Mouse (Mus musculus): ENCODE measurements at regions not wholly inside any gene's neighbourhood (a gene's known extent, or its start where the extent isn't known, plus 50 kb on each side); places are given as distances from the start of the nearest gene placed in this dataset.

GRCm38 (mm10) chr1:75786173-75786820, 240.2 kb downstream of the Slc4a3 start:
- H3K27me3 ChIP-seq (ENCODE audit: control insufficient read depth, insufficient read depth, low read length) = no peaks in the 10 kb centered on the region
- no peaks in the 10 kb centered on the region for H3K4me1 ChIP-seq (ENCODE audit: control insufficient read depth, insufficient read depth, low read length)
- no peaks in the 10 kb centered on the region for H3K36me3 ChIP-seq (ENCODE audit: control insufficient read depth, insufficient read depth)
- H3K9me3 ChIP-seq (replicated peaks; ENCODE audit: control insufficient read depth, low read length) = no peaks in the 10 kb centered on the region
- H3K4me2 ChIP-seq (ENCODE audit: low read depth, low read length) = no peak overlapping the region
- no peak overlapping the region for H3K27ac ChIP-seq (ENCODE audit: low read length)
- no peak overlapping the region for H3K4me3 ChIP-seq (ENCODE audit: low read length)
- no peak overlapping the region for H3K9ac ChIP-seq (ENCODE audit: low read length)
- WGBS = 62% methylated on average over 10 of the region's 10 CpGs
- ATAC-seq (replicated peaks; ENCODE audit: extremely low read depth, insufficient read depth, low FRiP score) = no peak

GRCm38 (mm10) chr1:75791509-75791908, 245.4 kb downstream of the Slc4a3 start:
- no peak for ATAC-seq (replicated peaks; ENCODE audit: extremely low read depth, insufficient read depth, low FRiP score)
- H3K27me3 ChIP-seq (ENCODE audit: control insufficient read depth, insufficient read depth, low read length) = no peaks in the 10 kb centered on the region
- 82% methylated on average over 1 of the region's 1 CpGs for WGBS

GRCm38 (mm10) chr1:75797793-75798192, 251.7 kb downstream of the Slc4a3 start:
- ATAC-seq (replicated peaks; ENCODE audit: extremely low read depth, insufficient read depth, low FRiP score) = no peak
- 32% methylated on average over 6 of the region's 6 CpGs for WGBS

More at GRCm38 (mm10) chr1:75791509-75791908, 245.4 kb downstream of the Slc4a3 start:
- Histone ChIP-seq H3K36me3 (ENCODE audit: control insufficient read depth, insufficient read depth) (no peaks in the 10 kb centered on the region), H3K9me3 (replicated peaks; ENCODE audit: control insufficient read depth, low read length) (peaks cover 5% of the 10 kb centered on the region; the same call in 1 of the 2 replicates), H3K4me3 (ENCODE audit: low read length) (no peak overlapping the region), H3K9ac (ENCODE audit: low read length) (no peak overlapping the region), H3K27ac (ENCODE audit: low read length) (no peak overlapping the region), H3K4me2 (ENCODE audit: low read depth, low read length) (no peak overlapping the region), H3K4me1 (ENCODE audit: control insufficient read depth, insufficient read depth, low read length) (no peaks in the 10 kb centered on the region)

GRCm38 (mm10) chr1:75798375-75799099, 252.5 kb downstream of the Slc4a3 start:
- H3K4me2 ChIP-seq (ENCODE audit: low read depth, low read length) = no peak overlapping the region
- H3K36me3 ChIP-seq (ENCODE audit: control insufficient read depth, insufficient read depth) = no peaks in the 10 kb centered on the region
- peak; percentile 67 for ATAC-seq (replicated peaks; ENCODE audit: extremely low read depth, insufficient read depth, low FRiP score)
- no peak overlapping the region for H3K9ac ChIP-seq (ENCODE audit: low read length)
- no peak overlapping the region for H3K27ac ChIP-seq (ENCODE audit: low read length)
- H3K4me1 ChIP-seq (ENCODE audit: control insufficient read depth, insufficient read depth, low read length) = no peaks in the 10 kb centered on the region; the same call in 1 of the 2 replicates
- H3K9me3 ChIP-seq (replicated peaks; ENCODE audit: control insufficient read depth, low read length) = no peaks in the 10 kb centered on the region
- WGBS = 50% methylated on average over 6 of the region's 6 CpGs
- no peak overlapping the region for H3K4me3 ChIP-seq (ENCODE audit: low read length)
- H3K27me3 ChIP-seq (ENCODE audit: control insufficient read depth, insufficient read depth, low read length) = no peaks in the 10 kb centered on the region

More at GRCm38 (mm10) chr1:75797793-75798192, 251.7 kb downstream of the Slc4a3 start:
- H3K36me3 ChIP-seq (ENCODE audit: control insufficient read depth, insufficient read depth) = no peaks in the 10 kb centered on the region
- H3K4me3 ChIP-seq (ENCODE audit: low read length) = no peak overlapping the region
- H3K9me3 ChIP-seq (replicated peaks; ENCODE audit: control insufficient read depth, low read length) = peaks cover 2% of the 10 kb centered on the region; the same call in 1 of the 2 replicates
- H3K27ac ChIP-seq (ENCODE audit: low read length) = no peak overlapping the region
- H3K4me2 ChIP-seq (ENCODE audit: low read depth, low read length) = no peak overlapping the region
- H3K9ac ChIP-seq (ENCODE audit: low read length) = no peak overlapping the region
- H3K27me3 ChIP-seq (ENCODE audit: control insufficient read depth, insufficient read depth, low read length) = no peaks in the 10 kb centered on the region
- H3K4me1 ChIP-seq (ENCODE audit: control insufficient read depth, insufficient read depth, low read length) = no peaks in the 10 kb centered on the region; the same call in 1 of the 2 replicates

GRCm38 (mm10) chr1:75804473-75804872, 258.4 kb downstream of the Slc4a3 start:
- ATAC-seq (replicated peaks; ENCODE audit: extremely low read depth, insufficient read depth, low FRiP score) = no peak
- Histone ChIP-seq H3K9ac (ENCODE audit: low read length) (no peak overlapping the region), H3K27ac (ENCODE audit: low read length) (no peak overlapping the region), H3K4me3 (ENCODE audit: low read length) (no peak overlapping the region), H3K4me2 (ENCODE audit: low read depth, low read length) (no peak overlapping the region), H3K4me1 (ENCODE audit: control insufficient read depth, insufficient read depth, low read length) (no peaks in the 10 kb centered on the region; the same call in 1 of the 2 replicates), H3K36me3 (ENCODE audit: control insufficient read depth, insufficient read depth) (no peaks in the 10 kb centered on the region), H3K9me3 (replicated peaks; ENCODE audit: control insufficient read depth, low read length) (no peaks in the 10 kb centered on the region), H3K27me3 (ENCODE audit: control insufficient read depth, insufficient read depth, low read length) (no peaks in the 10 kb centered on the region)
- WGBS = 72% methylated on average over 2 of the region's 2 CpGs

- no peak for ATAC-seq (replicated peaks; ENCODE audit: extremely low read depth, insufficient read depth, low FRiP score)
- no peak overlapping the region for H3K4me3 ChIP-seq (ENCODE audit: low read length)
- H3K27ac ChIP-seq (ENCODE audit: low read length) = no peak overlapping the region
- H3K36me3 ChIP-seq (ENCODE audit: control insufficient read depth, insufficient read depth) = no peaks in the 10 kb centered on the region
- H3K9me3 ChIP-seq (replicated peaks; ENCODE audit: control insufficient read depth, low read length) = no peaks in the 10 kb centered on the region
- H3K27me3 ChIP-seq (ENCODE audit: control insufficient read depth, insufficient read depth, low read length) = no peaks in the 10 kb centered on the region
- no peaks in the 10 kb centered on the region; the same call in 1 of the 2 replicates for H3K4me1 ChIP-seq (ENCODE audit: control insufficient read depth, insufficient read depth, low read length)
- WGBS = 81% methylated on average over 3 of the region's 3 CpGs
- no peak overlapping the region for H3K4me2 ChIP-seq (ENCODE audit: low read depth, low read length)
- H3K9ac ChIP-seq (ENCODE audit: low read length) = no peak overlapping the region
These were observed 266.4 kb downstream of the Slc4a3 start for GRCm38 (mm10) chr1:75812471-75812870.

- H3K27ac ChIP-seq (ENCODE audit: low read length) = no peak overlapping the region
- no peaks in the 10 kb centered on the region for H3K27me3 ChIP-seq (ENCODE audit: control insufficient read depth, insufficient read depth, low read length)
- no peak overlapping the region for H3K9ac ChIP-seq (ENCODE audit: low read length)
- no peaks in the 10 kb centered on the region for H3K36me3 ChIP-seq (ENCODE audit: control insufficient read depth, insufficient read depth)
- H3K4me2 ChIP-seq (ENCODE audit: low read depth, low read length) = no peak overlapping the region
- no peaks in the 10 kb centered on the region for H3K9me3 ChIP-seq (replicated peaks; ENCODE audit: control insufficient read depth, low read length)
- no peak overlapping the region for H3K4me3 ChIP-seq (ENCODE audit: low read length)
- no peaks in the 10 kb centered on the region for H3K4me1 ChIP-seq (ENCODE audit: control insufficient read depth, insufficient read depth, low read length)
- ATAC-seq (replicated peaks; ENCODE audit: extremely low read depth, insufficient read depth, low FRiP score) = no peak
- WGBS = 62% methylated on average over 5 of the region's 5 CpGs
These were observed 280.1 kb downstream of the Slc4a3 start for GRCm38 (mm10) chr1:75826202-75826601.

- Histone ChIP-seq H3K4me3 (ENCODE audit: low read length) (no peak overlapping the region), H3K4me1 (ENCODE audit: control insufficient read depth, insufficient read depth, low read length) (no peaks in the 10 kb centered on the region), H3K9me3 (replicated peaks; ENCODE audit: control insufficient read depth, low read length) (no peaks in the 10 kb centered on the region), H3K27me3 (ENCODE audit: control insufficient read depth, insufficient read depth, low read length) (no peaks in the 10 kb centered on the region), H3K36me3 (ENCODE audit: control insufficient read depth, insufficient read depth) (no peaks in the 10 kb centered on the region), H3K9ac (ENCODE audit: low read length) (no peak overlapping the region), H3K27ac (ENCODE audit: low read length) (no peak overlapping the region), H3K4me2 (ENCODE audit: low read depth, low read length) (peak overlapping the region; percentile 6; the same call in 1 of the 2 replicates)
- WGBS = 58% methylated on average over 12 of the region's 12 CpGs
- ATAC-seq (replicated peaks; ENCODE audit: extremely low read depth, insufficient read depth, low FRiP score) = no peak
These were observed 287.2 kb downstream of the Slc4a3 start for GRCm38 (mm10) chr1:75833071-75833830.
